Mouse (Mus musculus) spleen, adult 18-20 months (tissue): Measurements from ENCODE around the gene Mst1.

Experiments used
- DNase-seq, 2 experiments: peaks; one replicate each; pipeline ENCODE4 v3.0.0; 2022; ENCODE audit warnings: mixed read lengths in 2 of 2

The Mst1 gene

GRCm38 (mm10) chr9:108104766-108105548 lies 24.7 kb downstream of the Mst1 start:
- no peak for DNase-seq

- DNase-seq, result no peak
Measured at GRCm38 (mm10) chr9:108105549-108105863, 25.3 kb downstream of the Mst1 start.

GRCm38 (mm10) chr9:108106090-108106489 lies 25.9 kb downstream of the Mst1 start:
- no peak for DNase-seq

- no peak for DNase-seq
Measured at GRCm38 (mm10) chr9:108107867-108108266, 27.6 kb downstream of the Mst1 start.

GRCm38 (mm10) chr9:108110160-108110559 lies 29.9 kb downstream of the Mst1 start:
- no peak for DNase-seq

GRCm38 (mm10) chr9:108111101-108111592 lies 30.9 kb downstream of the Mst1 start:
- no peak for DNase-seq

GRCm38 (mm10) chr9:108111593-108112121 lies 31.4 kb downstream of the Mst1 start:
- no peak for DNase-seq

GRCm38 (mm10) chr9:108112719-108113340 lies 32.6 kb downstream of the Mst1 start:
- DNase-seq, result no peak

GRCm38 (mm10) chr9:108115290-108116077 lies 35.2 kb downstream of the Mst1 start:
- no peak for DNase-seq

- DNase-seq, result no peak
Measured at GRCm38 (mm10) chr9:108117143-108117542, 36.9 kb downstream of the Mst1 start.

- DNase-seq, result no peak
Measured at GRCm38 (mm10) chr9:108119891-108120411, 39.7 kb downstream of the Mst1 start.

- DNase-seq, result no peak
Measured at GRCm38 (mm10) chr9:108120671-108121070, 40.4 kb downstream of the Mst1 start.

- DNase-seq, result no peak
Measured at GRCm38 (mm10) chr9:108121170-108121969, 41.1 kb downstream of the Mst1 start.

- DNase-seq, result no peak
Measured at GRCm38 (mm10) chr9:108123916-108124315, 43.7 kb downstream of the Mst1 start.

- DNase-seq, result no peak
Measured at GRCm38 (mm10) chr9:108125731-108126130, 45.5 kb downstream of the Mst1 start.

GRCm38 (mm10) chr9:108126436-108127180 lies 46.4 kb downstream of the Mst1 start:
- DNase-seq, result no peak

GRCm38 (mm10) chr9:108128248-108128647 lies 48.0 kb downstream of the Mst1 start:
- no peak for DNase-seq

GRCm38 (mm10) chr9:108129042-108129948 lies 49.1 kb downstream of the Mst1 start:
- no peak for DNase-seq

GRCm38 (mm10) chr9:108131502-108131901 lies 51.3 kb downstream of the Mst1 start:
- no peak for DNase-seq

GRCm38 (mm10) chr9:108132373-108132772 lies 52.1 kb downstream of the Mst1 start:
- no peak for DNase-seq
